Mouse (Mus musculus): ENCODE measurements at regions not wholly inside any gene's neighbourhood (a gene's known extent, or its start where the extent isn't known, plus 50 kb on each side); places are given as distances from the start of the nearest gene placed in this dataset.

DNA sequence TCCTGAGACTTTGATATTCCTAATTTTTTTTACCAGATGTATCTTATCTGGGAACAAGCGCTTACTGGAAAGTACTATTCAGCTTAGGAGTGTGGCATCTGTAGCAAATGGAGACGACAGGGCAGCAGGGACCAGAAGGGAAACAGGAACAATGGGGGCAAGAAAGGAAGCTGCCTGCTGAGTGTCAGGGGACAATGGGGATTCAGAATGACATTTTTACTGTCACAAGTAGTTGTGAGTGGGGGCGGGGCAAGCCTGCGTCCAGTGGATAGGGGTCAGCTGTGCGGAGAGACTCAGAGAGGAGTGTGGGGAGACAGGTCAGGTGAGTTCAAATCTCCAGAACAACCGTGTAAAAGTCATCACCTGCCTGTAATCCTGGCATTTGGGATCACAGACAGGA, 52.3 kb upstream of the Tbl1xr1 start:
- H3K4me1 ChIP-seq (ENCODE audit: control insufficient read depth in 1 of 2, insufficient read depth in 2 of 2, low read length in 2 of 2) = peaks cover 0 to 2% of the 10 kb centered on the region in 2 experiments; a peak in 1 of 4 replicates
- H3K36me3 ChIP-seq (ENCODE audit: control insufficient read depth in 1 of 2, insufficient read depth in 2 of 2, low read length in 2 of 2) = no peaks in the 10 kb centered on the region
- no peaks in the 10 kb centered on the region for H3K27me3 ChIP-seq (ENCODE audit: control insufficient read depth in 1 of 2, insufficient read depth in 2 of 2, low read length in 2 of 2)
- TF ChIP-seq TBP (IDR thresholded peaks at IDR 0.05; ENCODE audit: low read depth, low read length) (no peak), SIN3A (IDR thresholded peaks at IDR 0.05; ENCODE audit: low read length) (no peak), NRF1 (IDR thresholded peaks at IDR 0.05; ENCODE audit: insufficient read depth, low read depth, low read length, poor library complexity, severe bottlenecking) (no peak), E2F4 (IDR thresholded peaks at IDR 0.05; ENCODE audit: borderline replicate concordance, low read depth, low read length) (no peak), ELF1 (IDR thresholded peaks at IDR 0.05; ENCODE audit: low read depth, low read length) (no peak), USF2 (IDR thresholded peaks at IDR 0.05; ENCODE audit: borderline replicate concordance in 1 of 2, insufficient read depth in 1 of 2, low read depth in 1 of 2, low read length in 2 of 2) (no peak), MEF2A (IDR thresholded peaks at IDR 0.05; ENCODE audit: extremely low read depth, insufficient replicate concordance, low read depth, low read length, poor library complexity, severe bottlenecking) (no peak), ZKSCAN1 (IDR thresholded peaks at IDR 0.05; ENCODE audit: low read depth, low read length) (no peak), HCFC1 (IDR thresholded peaks at IDR 0.05; ENCODE audit: low read depth, low read length) (no peak), ZMIZ1 (IDR thresholded peaks at IDR 0.05; ENCODE audit: low read depth, low read length) (no peak), UBTF (IDR thresholded peaks at IDR 0.05; ENCODE audit: borderline replicate concordance, insufficient read depth, low read depth, low read length) (no peak), CHD1 (IDR thresholded peaks at IDR 0.05; ENCODE audit: low read depth, low read length) (no peak), SMC3 (IDR thresholded peaks at IDR 0.05; ENCODE audit: low read depth, low read length) (no peak), RCOR1 (IDR thresholded peaks at IDR 0.05; ENCODE audit: low read depth, low read length) (no peak), USF1 (IDR thresholded peaks at IDR 0.05; ENCODE audit: low read depth, low read length) (no peak), MYC (IDR thresholded peaks at IDR 0.05; ENCODE audit: low read depth, low read length) (no peak), MXI1 (IDR thresholded peaks at IDR 0.05; ENCODE audit: low read depth, low read length) (no peak), POLR2AphosphoS2 (IDR thresholded peaks at IDR 0.05; ENCODE audit: low read length) (no peak), BHLHE40 (IDR thresholded peaks at IDR 0.05; ENCODE audit: borderline replicate concordance, low read depth, low read length) (no peak)
- no peaks in the 10 kb centered on the region for H3K9me3 ChIP-seq (replicated peaks; ENCODE audit: insufficient read depth, low read length)
- DNase-seq (ENCODE audit: low read depth, low spot score) = no peak
- H3K9ac ChIP-seq (ENCODE audit: control insufficient read depth, low read depth, low read length, poor library complexity, severe bottlenecking) = no peak overlapping the region
- H3K4me3 ChIP-seq (ENCODE audit: control insufficient read depth in 1 of 2, insufficient read depth in 1 of 2, low read depth in 2 of 2, low read length in 2 of 2) = no peak overlapping the region
- no peaks in the 10 kb centered on the region for H3K79me2 ChIP-seq (ENCODE audit: control insufficient read depth, insufficient read depth, low read length, poor library complexity)
- H3K27ac ChIP-seq (ENCODE audit: control insufficient read depth, low read depth, low read length) = no peak overlapping the region

DNA sequence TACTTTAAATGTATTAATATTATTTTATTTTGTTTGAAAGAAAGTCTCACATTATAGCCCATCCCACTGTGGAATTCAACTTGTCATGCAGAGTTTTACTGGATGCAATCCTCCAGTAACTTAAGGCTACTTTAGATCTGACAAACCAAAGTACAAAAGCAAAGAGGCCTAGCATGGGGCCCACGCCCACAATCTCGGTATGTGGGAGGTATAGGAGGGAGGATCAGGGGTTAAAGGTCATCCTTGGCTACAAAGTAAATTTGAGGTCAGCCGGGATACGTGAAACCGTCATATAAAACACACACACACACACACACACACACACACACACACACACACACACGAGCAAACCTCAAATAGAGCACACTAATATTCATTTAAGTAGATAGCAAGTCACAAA, 51.3 kb upstream of the Tbl1xr1 start:
- Histone ChIP-seq H3K36me3 (ENCODE audit: control insufficient read depth in 1 of 2, insufficient read depth in 2 of 2, low read length in 2 of 2) (no peaks in the 10 kb centered on the region), H3K27me3 (ENCODE audit: control insufficient read depth in 1 of 2, insufficient read depth in 2 of 2, low read length in 2 of 2) (no peaks in the 10 kb centered on the region), H3K79me2 (ENCODE audit: control insufficient read depth, insufficient read depth, low read length, poor library complexity) (no peaks in the 10 kb centered on the region), H3K4me3 (ENCODE audit: control insufficient read depth in 1 of 2, insufficient read depth in 1 of 2, low read depth in 2 of 2, low read length in 2 of 2) (no peak overlapping the region), H3K9me3 (replicated peaks; ENCODE audit: insufficient read depth, low read length) (no peaks in the 10 kb centered on the region), H3K4me1 (ENCODE audit: control insufficient read depth in 1 of 2, insufficient read depth in 2 of 2, low read length in 2 of 2) (peaks cover 0 to 2% of the 10 kb centered on the region in 2 experiments; a peak in 1 of 4 replicates), H3K9ac (ENCODE audit: control insufficient read depth, low read depth, low read length, poor library complexity, severe bottlenecking) (no peak overlapping the region), H3K27ac (ENCODE audit: control insufficient read depth, low read depth, low read length) (no peak overlapping the region)
- no peak for TF ChIP-seq ZKSCAN1 (IDR thresholded peaks at IDR 0.05; ENCODE audit: low read depth, low read length)
- no peak for TF ChIP-seq BHLHE40 (IDR thresholded peaks at IDR 0.05; ENCODE audit: borderline replicate concordance, low read depth, low read length)
- TF ChIP-seq GABPA (IDR thresholded peaks at IDR 0.05; ENCODE audit: low read depth, low read length) = no peak
- DNase-seq (ENCODE audit: low read depth, low spot score) = no peak

Data from MEL (cell line).